Mouse (Mus musculus): Measurements from ENCODE around the gene D17H6S53E. TPM values are rescaled to one million over a fixed set of nuclear protein-coding genes. Genes with fewer than 3 reads are reported as not detected.

The D17H6S53E gene
- 15.5 TPM for polyA plus RNA-seq (2015; fragmentation: Illumina TruSeq; extraction: RNeasy Lipid Tissue Mini Kit (QIAGEN cat#74804); ENCODE audit: insufficient read depth, low replicate concordance)

GRCm38 (mm10) chr17:35126206-35126611, at the start of gene D17H6S53E:
Gene D17H6S53E (plus strand): TSS chr17:35126373.

GRCm38 (mm10) chr17:35076507-35077176, 49.5 kb upstream of the D17H6S53E start, which contains the start of gene Ly6g6e:
Gene Ly6g6e (plus strand): TSS chr17:35076902.

GRCm38 (mm10) chr17:35077786-35078233, 48.4 kb upstream of the D17H6S53E start, which contains the start of gene Ly6g6d:
Gene Ly6g6d (minus strand): TSS chr17:35078065.

GRCm38 (mm10) chr17:35085208-35085865, 40.8 kb upstream of the D17H6S53E start, which contains the start of gene Ly6g6f:
Gene Ly6g6f (minus strand): TSS chr17:35085610.

GRCm38 (mm10) chr17:35088825-35089644, 37.1 kb upstream of the D17H6S53E start, which contains the start of gene Abhd16a:
Gene Abhd16a (plus strand): TSS chr17:35089263.

GRCm38 (mm10) chr17:35108097-35108496, 18.1 kb upstream of the D17H6S53E start, which contains the start of gene Ly6g5c:
Gene Ly6g5c (plus strand): TSS chr17:35108279.

GRCm38 (mm10) chr17:35115046-35116019, 10.8 kb upstream of the D17H6S53E start, which contains the start of gene Ly6g5b:
Gene Ly6g5b (minus strand): TSS chr17:35115428.

GRCm38 (mm10) chr17:35121143-35121799, 4.9 kb upstream of the D17H6S53E start, which contains the start of gene Gpank1:
Gene Gpank1 (plus strand): TSS chr17:35121455.

GRCm38 (mm10) chr17:35121871-35122303, 4.3 kb upstream of the D17H6S53E start, which contains the start of gene Csnk2b:
Gene Csnk2b (minus strand): TSS chr17:35122053.

GRCm38 (mm10) chr17:35131500-35132173, 5.5 kb downstream of the D17H6S53E start, which contains the start of gene Apom:
Gene Apom (minus strand): TSS chr17:35132050.

GRCm38 (mm10) chr17:35134801-35135590, 8.8 kb downstream of the D17H6S53E start, which contains the start of gene Bag6:
Gene Bag6 (plus strand): TSS chr17:35135178.

GRCm38 (mm10) chr17:35164568-35165450, 38.6 kb downstream of the D17H6S53E start, which contains the start of gene Prrc2a:
Gene Prrc2a (minus strand): TSS chr17:35164897.

GRCm38 (mm10) chr17:35175968-35176367, 49.8 kb downstream of the D17H6S53E start, which contains the start of gene Aif1:
Gene Aif1 (minus strand): TSS chr17:35176068.

